Mouse (Mus musculus) stomach, postnatal 0 days (tissue): Measurements from ENCODE around the gene Naif1.

Source experiments
- CTCF ChIP-seq: IDR thresholded peaks from 2 replicates; pipeline ENCODE4 v1.5.1; 2016; ENCODE audit warnings: antibody characterized with exemption, low read depth, mild to moderate bottlenecking, moderate library complexity
- EP300 ChIP-seq: optimal IDR thresholded peaks from 2 replicates; pipeline ENCODE3; 2016; ENCODE audit warnings: antibody characterized with exemption

DNA sequence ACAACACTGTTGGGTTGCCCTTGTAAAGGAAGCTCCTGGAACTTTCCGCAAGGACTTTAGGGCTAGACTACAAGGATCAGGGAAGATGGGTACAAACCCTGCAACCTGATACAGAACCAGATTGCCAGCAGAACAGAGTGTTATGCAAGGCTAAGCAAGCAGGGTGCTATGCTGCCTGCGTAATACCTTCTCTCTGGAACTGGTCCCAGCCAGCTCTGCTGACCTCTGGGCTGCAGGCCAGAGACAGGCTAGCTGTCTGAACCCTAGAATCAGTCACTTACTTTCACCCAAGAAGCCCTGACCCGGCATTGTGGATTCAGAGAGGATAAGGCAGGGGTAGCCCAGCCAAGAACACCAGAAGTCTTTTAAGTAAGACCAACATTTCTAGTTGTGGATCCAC lies 30.9 kb upstream of the Naif1 start:
- TF ChIP-seq CTCF (no peak), EP300 (no peak)
